Mouse (Mus musculus): ENCODE measurements at regions not wholly inside any gene's neighbourhood (a gene's known extent, or its start where the extent isn't known, plus 50 kb on each side); places are given as distances from the start of the nearest gene placed in this dataset.

- H3K27me3 ChIP-seq (ENCODE audit: control insufficient read depth, insufficient read depth, insufficient read length): no peaks in the 10 kb centered on the region
- TF ChIP-seq FOSL1 (IDR thresholded peaks at IDR 0.05; ENCODE audit: insufficient read depth, low read length, poor library complexity, severe bottlenecking): no peak
- TF ChIP-seq MYOG (IDR thresholded peaks at IDR 0.05; ENCODE audit: control insufficient read depth, extremely low read depth, insufficient read length): no peak
- no peak for TF ChIP-seq MAX (IDR thresholded peaks at IDR 0.05)
- no peak for TF ChIP-seq CEBPB (IDR thresholded peaks at IDR 0.05; ENCODE audit: low read depth)
Measured at GRCm38 (mm10) chr10:111828610-111829009, 143.9 kb upstream of the Krr1 start.

GRCm38 (mm10) chr10:111829291-111829690 is 143.2 kb upstream of the Krr1 start:
- H3K4me3 ChIP-seq (ENCODE audit: insufficient read depth, poor library complexity, severe bottlenecking): no peak overlapping the region
- H3K36me3 ChIP-seq (ENCODE audit: control insufficient read depth, insufficient read depth): no peaks in the 10 kb centered on the region
- H3K27me3 ChIP-seq (ENCODE audit: control insufficient read depth, insufficient read depth, insufficient read length): no peaks in the 10 kb centered on the region
- no peaks in the 10 kb centered on the region for H3K79me3 ChIP-seq (ENCODE audit: low read depth)
- TF ChIP-seq MYOG (IDR thresholded peaks at IDR 0.05; ENCODE audit: control insufficient read depth, extremely low read depth, insufficient read length) (no peak), MYOD1 (IDR thresholded peaks at IDR 0.05; ENCODE audit: control insufficient read depth, insufficient read length, low read depth) (no peak), CTCF (IDR thresholded peaks at IDR 0.05; ENCODE audit: control insufficient read depth, insufficient read depth, insufficient read length) (no peak), CEBPB (IDR thresholded peaks at IDR 0.05; ENCODE audit: low read depth) (no peak), MAX (IDR thresholded peaks at IDR 0.05) (no peak), FOSL1 (IDR thresholded peaks at IDR 0.05; ENCODE audit: insufficient read depth, low read length, poor library complexity, severe bottlenecking) (no peak)
- H3K79me2 ChIP-seq (ENCODE audit: control insufficient read depth, insufficient read depth): no peaks in the 10 kb centered on the region
- no peak overlapping the region for H3ac ChIP-seq (ENCODE audit: control insufficient read depth, insufficient read length, low read depth)

More at GRCm38 (mm10) chr10:111828610-111829009, 143.9 kb upstream of the Krr1 start:
- Histone ChIP-seq H3K79me3 (ENCODE audit: low read depth) (no peaks in the 10 kb centered on the region), H3K4me3 (ENCODE audit: insufficient read depth, poor library complexity, severe bottlenecking) (no peak overlapping the region), H3K36me3 (ENCODE audit: control insufficient read depth, insufficient read depth) (no peaks in the 10 kb centered on the region), H3K79me2 (ENCODE audit: control insufficient read depth, insufficient read depth) (no peaks in the 10 kb centered on the region), H3ac (ENCODE audit: control insufficient read depth, insufficient read length, low read depth) (no peak overlapping the region)

GRCm38 (mm10) chr10:111831105-111831504 is 141.4 kb upstream of the Krr1 start:
- Histone ChIP-seq H3K79me2 (ENCODE audit: control insufficient read depth, insufficient read depth) (no peaks in the 10 kb centered on the region), H3K27me3 (ENCODE audit: control insufficient read depth, insufficient read depth, insufficient read length) (no peaks in the 10 kb centered on the region), H3ac (ENCODE audit: control insufficient read depth, insufficient read length, low read depth) (no peak overlapping the region), H3K4me3 (ENCODE audit: insufficient read depth, poor library complexity, severe bottlenecking) (no peak overlapping the region), H3K36me3 (ENCODE audit: control insufficient read depth, insufficient read depth) (no peaks in the 10 kb centered on the region), H3K79me3 (ENCODE audit: low read depth) (no peaks in the 10 kb centered on the region)
- TF ChIP-seq CTCF (IDR thresholded peaks at IDR 0.05; ENCODE audit: control insufficient read depth, insufficient read depth, insufficient read length) (no peak), USF1 (IDR thresholded peaks at IDR 0.05; ENCODE audit: low read depth) (no peak), MAX (IDR thresholded peaks at IDR 0.05) (no peak)

GRCm38 (mm10) chr10:111833611-111834010 is 138.9 kb upstream of the Krr1 start:
- TF ChIP-seq FOSL1 (IDR thresholded peaks at IDR 0.05; ENCODE audit: insufficient read depth, low read length, poor library complexity, severe bottlenecking): no peak
- TF ChIP-seq MYOD1 (IDR thresholded peaks at IDR 0.05; ENCODE audit: control insufficient read depth, insufficient read length, low read depth): no peak
- TF ChIP-seq MAX (IDR thresholded peaks at IDR 0.05): no peak
- TF ChIP-seq MYOG (IDR thresholded peaks at IDR 0.05; ENCODE audit: control insufficient read depth, extremely low read depth, insufficient read length): no peak
- TF ChIP-seq CTCF (IDR thresholded peaks at IDR 0.05; ENCODE audit: control insufficient read depth, insufficient read depth, insufficient read length): no peak
- TF ChIP-seq CEBPB (IDR thresholded peaks at IDR 0.05; ENCODE audit: low read depth): no peak
- TF ChIP-seq USF1 (IDR thresholded peaks at IDR 0.05; ENCODE audit: low read depth): no peak
- no peaks in the 10 kb centered on the region for H3K79me2 ChIP-seq (ENCODE audit: control insufficient read depth, insufficient read depth)
- H3ac ChIP-seq (ENCODE audit: control insufficient read depth, insufficient read length, low read depth): no peak overlapping the region
- no peaks in the 10 kb centered on the region for H3K36me3 ChIP-seq (ENCODE audit: control insufficient read depth, insufficient read depth)
- no peaks in the 10 kb centered on the region for H3K79me3 ChIP-seq (ENCODE audit: low read depth)
- no peaks in the 10 kb centered on the region for H3K27me3 ChIP-seq (ENCODE audit: control insufficient read depth, insufficient read depth, insufficient read length)
- H3K4me3 ChIP-seq (ENCODE audit: insufficient read depth, poor library complexity, severe bottlenecking): no peak overlapping the region

- no peaks in the 10 kb centered on the region for H3K79me2 ChIP-seq (ENCODE audit: control insufficient read depth, insufficient read depth)
- H3K79me3 ChIP-seq (ENCODE audit: low read depth): no peaks in the 10 kb centered on the region
- H3K36me3 ChIP-seq (ENCODE audit: control insufficient read depth, insufficient read depth): no peaks in the 10 kb centered on the region
- TF ChIP-seq USF1 (IDR thresholded peaks at IDR 0.05; ENCODE audit: low read depth) (no peak), MAX (IDR thresholded peaks at IDR 0.05) (no peak), CTCF (IDR thresholded peaks at IDR 0.05; ENCODE audit: control insufficient read depth, insufficient read depth, insufficient read length) (no peak), FOSL1 (IDR thresholded peaks at IDR 0.05; ENCODE audit: insufficient read depth, low read length, poor library complexity, severe bottlenecking) (no peak), CEBPB (IDR thresholded peaks at IDR 0.05; ENCODE audit: low read depth) (no peak), MYOD1 (IDR thresholded peaks at IDR 0.05; ENCODE audit: control insufficient read depth, insufficient read length, low read depth) (no peak), MYOG (IDR thresholded peaks at IDR 0.05; ENCODE audit: control insufficient read depth, extremely low read depth, insufficient read length) (no peak)
- H3K27me3 ChIP-seq (ENCODE audit: control insufficient read depth, insufficient read depth, insufficient read length): no peaks in the 10 kb centered on the region
- H3K4me3 ChIP-seq (ENCODE audit: insufficient read depth, poor library complexity, severe bottlenecking): no peak overlapping the region
- no peak overlapping the region for H3ac ChIP-seq (ENCODE audit: control insufficient read depth, insufficient read length, low read depth)
Measured at GRCm38 (mm10) chr10:111834280-111834679, 138.2 kb upstream of the Krr1 start.

- Histone ChIP-seq H3K36me3 (ENCODE audit: control insufficient read depth, insufficient read depth) (no peaks in the 10 kb centered on the region), H3K27me3 (ENCODE audit: control insufficient read depth, insufficient read depth, insufficient read length) (no peaks in the 10 kb centered on the region)
- no peak for TF ChIP-seq MYOG (IDR thresholded peaks at IDR 0.05; ENCODE audit: control insufficient read depth, extremely low read depth, insufficient read length)
- TF ChIP-seq FOSL1 (IDR thresholded peaks at IDR 0.05; ENCODE audit: insufficient read depth, low read length, poor library complexity, severe bottlenecking): no peak
- no peak for TF ChIP-seq MAX (IDR thresholded peaks at IDR 0.05)
- no peak for TF ChIP-seq CTCF (IDR thresholded peaks at IDR 0.05; ENCODE audit: control insufficient read depth, insufficient read depth, insufficient read length)
- no peak for TF ChIP-seq CEBPB (IDR thresholded peaks at IDR 0.05; ENCODE audit: low read depth)
- no peak for TF ChIP-seq MYOD1 (IDR thresholded peaks at IDR 0.05; ENCODE audit: control insufficient read depth, insufficient read length, low read depth)
- no peak for TF ChIP-seq USF1 (IDR thresholded peaks at IDR 0.05; ENCODE audit: low read depth)
Measured at GRCm38 (mm10) chr10:111834925-111835823, 137.3 kb upstream of the Krr1 start.

More at GRCm38 (mm10) chr10:111834925-111835823, 137.3 kb upstream of the Krr1 start:
- H3K79me3 ChIP-seq (ENCODE audit: low read depth): no peaks in the 10 kb centered on the region
- H3K79me2 ChIP-seq (ENCODE audit: control insufficient read depth, insufficient read depth): no peaks in the 10 kb centered on the region
- H3ac ChIP-seq (ENCODE audit: control insufficient read depth, insufficient read length, low read depth): no peak overlapping the region
- H3K4me3 ChIP-seq (ENCODE audit: insufficient read depth, poor library complexity, severe bottlenecking): no peak overlapping the region

Measured in C2C12 (cell line).